Mouse (Mus musculus) CH12.LX (cell line): Measurements from ENCODE around the gene Ogg1. TPM values are rescaled to one million over a fixed set of nuclear protein-coding genes. Genes with fewer than 3 reads are reported as not detected.

Source experiments
- DNase-seq: peaks from one replicate; pipeline ENCODE4 v3.0.0-alpha.2; 2013; ENCODE audit errors: extremely low read depth
- H3K27ac ChIP-seq: 2 replicates; pipeline ENCODE4 v1.5.1; 2012; ENCODE audit warnings: low read depth, mild to moderate bottlenecking, control low read depth, moderate library complexity; ENCODE audit not compliant: insufficient read depth
- H3K27me3 ChIP-seq: replicated peaks from 2 replicates; pipeline ENCODE3; 2012; ENCODE audit warnings: inconsistent platforms
- H3K36me3 ChIP-seq, 2 experiments: replicated peaks in 1 of 2; 2 replicates each; pipeline versions ENCODE3 to v1.6.1; 2012; ENCODE audit warnings: inconsistent platforms in 1 of 2, low read length in 1 of 2, mild to moderate bottlenecking in 1 of 2, mixed read lengths in 1 of 2, moderate library complexity in 1 of 2; ENCODE audit not compliant: control insufficient read depth in 1 of 2, insufficient read depth in 1 of 2
- H3K4me1 ChIP-seq, 2 experiments: 2 replicates each; pipeline ENCODE4 v1.6.1; 2012; ENCODE audit warnings: inconsistent platforms in 1 of 2, moderate library complexity in 1 of 2; ENCODE audit not compliant: insufficient read depth in 2 of 2, control insufficient read depth in 1 of 2
- H3K4me2 ChIP-seq: 2 replicates; pipeline ENCODE4 v1.6.1; 2012; ENCODE audit warnings: low read depth, mild to moderate bottlenecking, control low read depth; ENCODE audit not compliant: poor library complexity, insufficient read depth, severe bottlenecking
- H3K4me3 ChIP-seq, 3 experiments: fragments of 150-350 bp in 1 of 3; sonication (generic) in 1 of 3; replicated peaks in 1 of 3; 2 replicates each; pipeline versions ENCODE3 to v1.5.1; 2011 to 2012; ENCODE audit warnings: low read depth in 2 of 3, low read length in 2 of 3, mild to moderate bottlenecking in 2 of 3, moderate library complexity in 2 of 3, control low read depth in 1 of 3, improper control_type of control experiment in 1 of 3, inconsistent platforms in 1 of 3, mixed read lengths in 1 of 3; ENCODE audit not compliant: poor library complexity in 1 of 3
- H3K79me2 ChIP-seq: replicated peaks from 2 replicates; pipeline ENCODE4 v1.6.1; 2012; ENCODE audit warnings: mild to moderate bottlenecking, moderate library complexity; ENCODE audit not compliant: control insufficient read depth, poor library complexity, insufficient read depth, severe bottlenecking; ENCODE audit errors: extremely low read depth
- H3K9ac ChIP-seq: 2 replicates; pipeline ENCODE4 v1.6.1; 2012; ENCODE audit warnings: low read depth, mild to moderate bottlenecking, control low read depth, moderate library complexity; ENCODE audit not compliant: insufficient read depth
- H3K9me3 ChIP-seq: replicated peaks from 2 replicates; pipeline ENCODE3; 2012; ENCODE audit warnings: low read length, inconsistent platforms, mixed read lengths
- BHLHE40 ChIP-seq: IDR thresholded peaks from 2 replicates; pipeline ENCODE4 v1.6.1; 2011; ENCODE audit warnings: mild to moderate bottlenecking, low read depth, low read length, improper control_type of control experiment
- CTCF ChIP-seq, 2 experiments: IDR thresholded peaks in 1 of 2; conservative IDR thresholded peaks in 1 of 2; 2 replicates each; pipeline ENCODE4 v1.5.1; 2011 to 2012; ENCODE audit warnings: low read depth in 2 of 2, low read length in 2 of 2, improper control_type of control experiment in 1 of 2, inconsistent platforms in 1 of 2, mild to moderate bottlenecking in 1 of 2, moderate library complexity in 1 of 2
- ELF1 ChIP-seq: IDR thresholded peaks from 2 replicates; pipeline ENCODE4 v1.6.1; 2014; ENCODE audit warnings: low read depth, mild to moderate bottlenecking, inconsistent platforms, low read length, improper control_type of control experiment
- ETS1 ChIP-seq: conservative IDR thresholded peaks from 2 replicates; pipeline ENCODE4 v1.6.1; 2012; ENCODE audit warnings: low read depth, mild to moderate bottlenecking, inconsistent platforms, low read length, improper control_type of control experiment, moderate library complexity
- GABPA ChIP-seq: IDR thresholded peaks from 2 replicates; pipeline ENCODE4 v1.6.1; 2012; ENCODE audit warnings: low read depth, low read length, improper control_type of control experiment, inconsistent platforms; ENCODE audit not compliant: insufficient replicate concordance
- HCFC1 ChIP-seq: IDR thresholded peaks from 2 replicates; pipeline ENCODE4 v1.6.1; 2012; ENCODE audit warnings: low read depth, mild to moderate bottlenecking, inconsistent platforms, low read length, improper control_type of control experiment
- IRF4 ChIP-seq: IDR thresholded peaks from 2 replicates; pipeline ENCODE4 v1.6.1; 2014; ENCODE audit warnings: low read depth, mild to moderate bottlenecking, inconsistent platforms, low read length, improper control_type of control experiment
- JUN ChIP-seq: IDR thresholded peaks from 2 replicates; pipeline ENCODE4 v1.6.1; 2011; ENCODE audit warnings: low read depth, mild to moderate bottlenecking, low read length, improper control_type of control experiment, moderate library complexity; ENCODE audit not compliant: insufficient read depth
- KAT2A ChIP-seq: IDR thresholded peaks from 2 replicates; pipeline ENCODE4 v1.6.1; 2012; ENCODE audit warnings: low read length, improper control_type of control experiment, inconsistent platforms; ENCODE audit not compliant: insufficient replicate concordance
- MAX ChIP-seq: IDR thresholded peaks from 2 replicates; pipeline ENCODE4 v1.6.1; 2011; ENCODE audit warnings: low read length, improper control_type of control experiment
- MAZ ChIP-seq: IDR thresholded peaks from 2 replicates; pipeline ENCODE4 v1.6.1; 2012; ENCODE audit warnings: low read depth, mild to moderate bottlenecking, inconsistent platforms, low read length, improper control_type of control experiment, moderate library complexity
- MXI1 ChIP-seq: IDR thresholded peaks from 2 replicates; pipeline ENCODE4 v1.6.1; 2011; ENCODE audit warnings: mild to moderate bottlenecking, low read depth, low read length, improper control_type of control experiment
- MYC ChIP-seq: IDR thresholded peaks from 2 replicates; pipeline ENCODE4 v1.6.1; 2011; ENCODE audit warnings: low read depth, mild to moderate bottlenecking, improper control_type of control experiment, low read length
- POLR2A ChIP-seq: IDR thresholded peaks from 2 replicates; pipeline ENCODE4 v1.6.1; 2011; ENCODE audit warnings: low read depth, mild to moderate bottlenecking, improper control_type of control experiment, low read length
- RCOR1 ChIP-seq: conservative IDR thresholded peaks from 2 replicates; pipeline ENCODE4 v1.6.1; 2012; ENCODE audit warnings: low read depth, mild to moderate bottlenecking, inconsistent platforms, low read length, improper control_type of control experiment
- SIN3A ChIP-seq: IDR thresholded peaks from 2 replicates; pipeline ENCODE4 v1.6.1; 2012; ENCODE audit warnings: low read length, improper control_type of control experiment, inconsistent platforms
- TBP ChIP-seq: conservative IDR thresholded peaks from 2 replicates; pipeline ENCODE4 v1.6.1; 2011; ENCODE audit warnings: low read depth, low read length, improper control_type of control experiment
- TCF12 ChIP-seq: IDR thresholded peaks from 2 replicates; pipeline ENCODE4 v1.6.1; 2014; ENCODE audit warnings: low read depth, mild to moderate bottlenecking, inconsistent platforms, low read length, improper control_type of control experiment
- USF2 ChIP-seq: conservative IDR thresholded peaks from 2 replicates; pipeline ENCODE4 v1.6.1; 2011; ENCODE audit warnings: low read depth, low read length, improper control_type of control experiment
- ZC3H11A ChIP-seq: IDR thresholded peaks from 2 replicates; pipeline ENCODE4 v1.6.1; 2012; ENCODE audit warnings: low read depth, mild to moderate bottlenecking, inconsistent platforms, low read length, improper control_type of control experiment
- ZKSCAN1 ChIP-seq: IDR thresholded peaks from 2 replicates; pipeline ENCODE4 v1.6.1; 2012; ENCODE audit warnings: low read depth, inconsistent platforms, low read length, improper control_type of control experiment, borderline replicate concordance
- dilution Hi-C: fragments of 300-500 bp; cut with MboI; formaldehyde crosslinking; loops from 2 replicates; pipeline ENCODE4 v1.14.3; 2020; ENCODE audit warnings: low sequenced_read_pairs; ENCODE audit not compliant: extremely low pct_unique_long_range_greater_than_20kb, extremely low pct_ligation_motif_present
- in situ Hi-C: fragments of 300-500 bp; cut with MboI; formaldehyde crosslinking; loops from 3 replicates; pipeline ENCODE4 v1.14.3; 2019; ENCODE audit warnings: low sequenced_read_pairs, low pct_ligation_motif_present, low pct_unique_long_range_greater_than_20kb, mixed read lengths
- polyA plus RNA-seq: library from polyadenylated mRNA; unstranded; fragments of >175 nt; gene quantifications from 2 replicates; pipeline ENCODE4 v1.2.1, GENCODE M21; 2012; ENCODE audit warnings: low read depth; ENCODE audit not compliant: insufficient read length
- total RNA-seq, 2 experiments: library from RNA; depleted of rRNA; stranded (reverse); fragments of 300-350 nt in 1 of 2; fragments of >200 nt in 1 of 2; gene quantifications; 2 replicates each; pipeline ENCODE4 v1.2.3; 2012 to 2014

The Ogg1 gene
- total and polyA plus RNA-seq, 3 experiments: 13.8 to 20.1 (median 14.5) TPM

- in situ Hi-C loops: loop anchor here (10.0 to 25.0 kb wide), 2 partner anchors 262 to 595 kb away; partner anchors contain the start of gene Thumpd3
- H3K4me1 ChIP-seq: peaks cover 10 to 37% of the 10 kb centered on the region in 2 experiments
These were observed 19.8 kb upstream of the Ogg1 start, which contains the start of gene Brpf1 for GRCm38 (mm10) chr6:113306986-113307349. Gene Brpf1, plus strand, starts transcription at chr6:113307137.

GRCm38 (mm10) chr6:113307481-113308121 is 19.2 kb upstream of the Ogg1 start:
- Histone ChIP-seq H3K4me2 (peak overlapping the region; percentile 94), H3K27me3 (no peaks in the 10 kb centered on the region), H3K36me3 (peaks cover 19 to 30% of the 10 kb centered on the region in 2 experiments), H3K9me3 (no peaks in the 10 kb centered on the region), H3K4me1 (peaks cover 10 to 34% of the 10 kb centered on the region in 2 experiments), H3K4me3 (peak overlapping the region; percentile 91 to 98 (median 97)), H3K27ac (peak overlapping the region; percentile 77), H3K9ac (peak overlapping the region; percentile 90), H3K79me2 (peaks cover 38% of the 10 kb centered on the region)
- TF ChIP-seq TCF12 (no peak), ELF1 (0 out of 2 replicates have a peak, but pooled peaks have one; percentile 5), MAX (no peak)
- in situ Hi-C loops: loop anchor here (10.0 to 25.0 kb wide), 2 partner anchors 263 to 595 kb away; partner anchors contain the start of gene Thumpd3
- DNase-seq: peak; percentile 35
- dilution Hi-C loops: no loop called here

More at GRCm38 (mm10) chr6:113306986-113307349, 19.8 kb upstream of the Ogg1 start, which contains the start of gene Brpf1:
- no peaks in the 10 kb centered on the region for H3K27me3 ChIP-seq
- dilution Hi-C loops: no loop called here
- peak within 1 kb of the TSS; percentile 77 for H3K27ac ChIP-seq
- no peak for DNase-seq
- peak within 1 kb of the TSS; percentile 90 for H3K9ac ChIP-seq
- TF ChIP-seq RCOR1 (0 out of 2 replicates have a peak, but pooled peaks have one; percentile 61), MYC (peak; percentile 74), CTCF (conservative IDR thresholded peaks at IDR 0.05 in 1 of 2, IDR thresholded peaks at IDR 0.05 in 1 of 2; ENCODE audit: low read depth in 2 of 2, low read length in 2 of 2) (no peak), JUN (no peak), MXI1 (no peak; the same call in 1 of the 2 replicates), BHLHE40 (peak; percentile 77), ETS1 (no peak), KAT2A (peak; percentile 60; the same call in 1 of the 2 replicates), TBP (peak; percentile 55; the same call in 1 of the 2 replicates), SIN3A (peak; percentile 70; the same call in 1 of the 2 replicates), GABPA (no peak), USF2 (no peak), MAX (peak; percentile 51; the same call in 1 of the 2 replicates), ZC3H11A (peak; percentile 100), TCF12 (peak; percentile 66), IRF4 (0 out of 2 replicates have a peak, but pooled peaks have one; percentile 12), ZKSCAN1 (no peak), HCFC1 (peak; percentile 86), ELF1 (no peak), MAZ (no peak), POLR2A (peak; percentile 74)
- H3K4me3 ChIP-seq: peak within 1 kb of the TSS; percentile 91 to 98 (median 97)
- no peaks in the 10 kb centered on the region for H3K9me3 ChIP-seq
- H3K79me2 ChIP-seq: peaks cover 36% of the 10 kb centered on the region
- peaks cover 13 to 23% of the 10 kb centered on the region in 2 experiments for H3K36me3 ChIP-seq
- peak within 1 kb of the TSS; percentile 95 for H3K4me2 ChIP-seq
